Mouse (Mus musculus) C3H10T1/2 (cell line): ENCODE results near the gene Dcdc2b. TPM values are rescaled to one million over a fixed set of nuclear protein-coding genes. Genes with fewer than 3 reads are reported as not detected.

ENCODE experiments used
- polyA plus RNA-seq, 2 experiments: library from polyadenylated mRNA; unstranded; fragments of >200 nt; fragmentation: generic; extraction: Trizol; gene quantifications; one replicate each; pipeline ENCODE4 v1.2.1; 2012; ENCODE audit warnings: missing spikeins in 2 of 2

Gene Dcdc2b
- polyA plus RNA-seq: under 1 TPM; 0.27 to 0.48 TPM

GRCm38 (mm10) chr4:129614093-129614492, at the start of gene Dcdc2b:
TSS of gene Dcdc2b (minus strand) at chr4:129614257.

GRCm38 (mm10) chr4:129640638-129641467, 26.8 kb upstream of the Dcdc2b start, which contains the start of gene Txlna:
TSS of gene Txlna (minus strand) at chr4:129641065.

GRCm38 (mm10) chr4:129623681-129624091, 9.6 kb upstream of the Dcdc2b start, which contains the start of gene Ccdc28b:
TSS of gene Ccdc28b (minus strand) at chr4:129623947.

GRCm38 (mm10) chr4:129618786-129619691, 5.0 kb upstream of the Dcdc2b start, which contains the start of gene Iqcc:
TSS of gene Iqcc (minus strand) at chr4:129619099.

GRCm38 (mm10) chr4:129600233-129601158, 13.6 kb downstream of the Dcdc2b start, which contains the start of the genes Eif3i and Tmem234:
TSS of gene Eif3i (minus strand) at chr4:129600648.
TSS of gene Tmem234 (plus strand) at chr4:129600668.

GRCm38 (mm10) chr4:129578466-129578865, 35.6 kb downstream of the Dcdc2b start, which contains the start of gene Fam167b:
TSS of gene Fam167b (minus strand) at chr4:129578549.

GRCm38 (mm10) chr4:129573430-129573829, 40.6 kb downstream of the Dcdc2b start, which contains the start of gene Lck:
TSS of gene Lck (minus strand) at chr4:129573641.

Other genes starting within 250 kb of the Dcdc2b start
- 1 to 10 TPM; 1.4 to 8.8 TPM for gene Zbtb8a, start 236.1 kb downstream of the Dcdc2b start, polyA plus RNA-seq
- under 1 TPM in 1 of 2 experiments, not detected in 1; 0.01 TPM for gene Zbtb8b, start 173.4 kb downstream of the Dcdc2b start, polyA plus RNA-seq
- gene Bsdc1, start 152.7 kb downstream of the Dcdc2b start, polyA plus RNA-seq: 10 to 100 TPM in 1 of 2 experiments, 1 to 10 TPM in 1; 2.2 to 20.7 TPM
- gene Tssk3, start 123.2 kb downstream of the Dcdc2b start, polyA plus RNA-seq: not detected
- under 1 TPM in 1 of 2 experiments, not detected in 1; 0.09 TPM for gene Fam229a, start 123.1 kb downstream of the Dcdc2b start, polyA plus RNA-seq
- 100 to 1,000 TPM in 1 of 2 experiments, 10 to 100 TPM in 1; 57.5 to 148 TPM for gene Marcksl1, start 100.7 kb downstream of the Dcdc2b start, polyA plus RNA-seq
- gene Hdac1, start 71.5 kb downstream of the Dcdc2b start, polyA plus RNA-seq: 10 to 100 TPM; 10.4 to 97.9 TPM
- under 1 TPM; 0.12 to 0.33 TPM for gene Lck, start 40.6 kb downstream of the Dcdc2b start, polyA plus RNA-seq
- under 1 TPM in 1 of 2 experiments, not detected in 1; 0.12 TPM for gene Fam167b, start 35.7 kb downstream of the Dcdc2b start, polyA plus RNA-seq
- gene Eif3i, start 13.6 kb downstream of the Dcdc2b start, polyA plus RNA-seq: 100 to 1,000 TPM; 267 to 601 TPM
- 100 to 1,000 TPM; 192 to 203 TPM for gene Tmem234, start 13.6 kb downstream of the Dcdc2b start, polyA plus RNA-seq
- 10 to 100 TPM in 1 of 2 experiments, 1 to 10 TPM in 1; 6.8 to 27.3 TPM for gene Iqcc, start 4.8 kb upstream of the Dcdc2b start, polyA plus RNA-seq
- 10 to 100 TPM in 1 of 2 experiments, 1 to 10 TPM in 1; 8.4 to 46.3 TPM for gene Ccdc28b, start 9.7 kb upstream of the Dcdc2b start, polyA plus RNA-seq
- 10 to 100 TPM in 1 of 2 experiments, 1 to 10 TPM in 1; 9.4 to 25.1 TPM for gene Txlna, start 26.8 kb upstream of the Dcdc2b start, polyA plus RNA-seq
- 10 to 100 TPM in 1 of 2 experiments, 1 to 10 TPM in 1; 5.5 to 16.3 TPM for gene Kpna6, start 58.5 kb upstream of the Dcdc2b start, polyA plus RNA-seq
- gene Tmem39b, start 82.6 kb upstream of the Dcdc2b start, polyA plus RNA-seq: 10 to 100 TPM; 12.8 to 14.4 TPM
- gene Khdrbs1, start 128.0 kb upstream of the Dcdc2b start, polyA plus RNA-seq: 10 to 100 TPM; 10.8 to 54.5 TPM
- gene Ptp4a2, start 197.0 kb upstream of the Dcdc2b start, polyA plus RNA-seq: 10 to 100 TPM; 11.6 to 54.7 TPM